Mouse (Mus musculus): Measurements from ENCODE around the gene Shf.

The Shf gene

DNA sequence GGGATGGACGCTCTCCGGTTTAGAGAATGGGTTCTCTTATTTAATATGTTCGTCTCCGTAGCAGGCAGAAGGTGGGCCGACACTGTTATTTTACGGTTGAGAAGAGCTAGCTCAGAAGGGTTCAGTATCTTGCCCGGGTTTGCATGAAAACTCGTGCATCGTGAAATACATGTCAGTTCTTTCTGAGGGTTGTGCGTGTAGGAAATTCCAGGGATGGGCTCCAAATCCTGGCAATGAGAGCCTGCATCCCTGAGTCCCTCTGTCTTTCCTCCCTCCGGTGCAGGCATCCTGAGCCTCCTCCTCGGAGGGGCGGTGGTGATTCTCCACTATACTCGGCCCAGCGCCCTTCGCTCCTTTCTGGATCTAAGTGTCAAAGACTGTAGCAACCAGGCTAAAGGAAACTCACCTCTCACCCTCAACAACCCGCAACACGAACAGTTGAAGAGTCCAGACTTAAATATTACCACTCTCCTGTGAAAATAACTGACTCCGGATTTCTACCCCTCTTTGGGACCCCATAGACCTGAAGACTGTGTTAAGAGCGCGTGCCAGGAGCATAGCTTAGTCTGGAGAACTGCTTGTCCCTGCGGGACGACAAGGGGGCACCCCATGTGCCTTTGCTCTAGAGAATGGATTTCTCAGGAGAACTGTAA, 66.9 kb downstream of the Shf start:
- no peak for DNase-seq

DNA sequence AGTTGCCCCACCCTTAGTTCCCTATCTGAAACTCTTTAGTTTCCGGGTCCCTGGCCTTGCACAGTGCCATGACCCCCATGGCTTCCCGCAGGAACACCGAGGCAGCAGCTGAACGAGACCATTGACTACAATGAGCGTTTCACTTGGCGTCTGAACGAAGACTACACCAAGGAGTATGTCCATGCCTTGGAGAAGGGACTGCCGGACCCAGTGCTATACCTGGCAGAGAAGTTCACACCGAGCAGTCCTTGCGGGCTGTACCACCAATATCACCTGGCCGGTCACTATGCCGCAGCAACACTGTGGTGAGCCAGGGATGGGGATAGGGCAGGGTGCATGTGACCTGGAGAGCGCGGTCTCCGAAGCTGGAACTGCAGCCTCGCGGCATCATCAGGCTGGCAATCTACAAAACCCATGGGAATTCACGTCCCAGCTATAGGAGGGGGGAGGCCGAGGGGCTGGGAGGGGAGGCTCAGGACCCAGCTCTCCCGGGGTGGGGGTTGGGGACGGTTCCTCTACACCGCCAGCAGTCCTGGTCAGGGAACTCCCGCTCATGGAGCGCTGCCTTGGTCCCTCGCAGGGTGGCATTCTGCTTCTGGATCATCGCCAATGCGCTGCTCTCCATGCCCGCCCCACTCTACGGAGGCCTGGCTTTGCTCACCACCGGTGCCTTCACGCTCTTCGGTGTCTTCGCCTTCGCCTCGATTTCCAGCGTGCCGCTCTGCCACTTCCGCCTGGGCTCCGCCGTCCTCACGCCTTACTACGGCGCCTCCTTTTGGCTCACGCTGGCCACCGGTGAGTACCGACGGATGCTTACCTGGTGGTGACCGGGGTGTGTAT, 67.7 kb downstream of the Shf start:
- DNase-seq, result no peak

DNA sequence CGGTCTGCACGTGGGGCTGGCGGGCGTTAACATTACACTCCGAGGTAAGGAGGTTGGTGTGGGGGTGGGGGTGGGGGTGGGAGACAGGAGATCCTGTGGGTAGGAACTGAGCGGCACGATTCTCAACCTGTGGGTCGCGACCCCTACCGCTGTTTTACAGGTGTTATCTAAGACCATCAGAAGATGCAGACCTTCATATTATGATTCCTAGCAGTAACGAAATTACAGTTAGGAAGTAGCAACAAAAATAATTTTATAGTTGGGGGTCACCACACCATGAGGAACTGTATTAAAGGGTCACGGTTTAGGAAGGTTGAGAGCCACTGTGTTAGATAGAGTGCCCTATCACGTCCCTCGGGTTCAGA, 68.3 kb downstream of the Shf start:
- no peak for DNase-seq

- no peak for DNase-seq
These were observed 68.9 kb downstream of the Shf start for GRCm38 (mm10) chr2:122299911-122300655.

Measured in heart, adult 11 months (tissue).